Mouse (Mus musculus): Measurements from ENCODE around the gene Phb2.
A peak's percentile ranks its signal among the peaks of the same experiment; 100 is the strongest.
"Not testable (repeated sequence)": the region's sequence is repeated elsewhere in the genome, so short reads cannot be mapped to it uniquely, and the experiment has no call there.

The Phb2 gene

DNA sequence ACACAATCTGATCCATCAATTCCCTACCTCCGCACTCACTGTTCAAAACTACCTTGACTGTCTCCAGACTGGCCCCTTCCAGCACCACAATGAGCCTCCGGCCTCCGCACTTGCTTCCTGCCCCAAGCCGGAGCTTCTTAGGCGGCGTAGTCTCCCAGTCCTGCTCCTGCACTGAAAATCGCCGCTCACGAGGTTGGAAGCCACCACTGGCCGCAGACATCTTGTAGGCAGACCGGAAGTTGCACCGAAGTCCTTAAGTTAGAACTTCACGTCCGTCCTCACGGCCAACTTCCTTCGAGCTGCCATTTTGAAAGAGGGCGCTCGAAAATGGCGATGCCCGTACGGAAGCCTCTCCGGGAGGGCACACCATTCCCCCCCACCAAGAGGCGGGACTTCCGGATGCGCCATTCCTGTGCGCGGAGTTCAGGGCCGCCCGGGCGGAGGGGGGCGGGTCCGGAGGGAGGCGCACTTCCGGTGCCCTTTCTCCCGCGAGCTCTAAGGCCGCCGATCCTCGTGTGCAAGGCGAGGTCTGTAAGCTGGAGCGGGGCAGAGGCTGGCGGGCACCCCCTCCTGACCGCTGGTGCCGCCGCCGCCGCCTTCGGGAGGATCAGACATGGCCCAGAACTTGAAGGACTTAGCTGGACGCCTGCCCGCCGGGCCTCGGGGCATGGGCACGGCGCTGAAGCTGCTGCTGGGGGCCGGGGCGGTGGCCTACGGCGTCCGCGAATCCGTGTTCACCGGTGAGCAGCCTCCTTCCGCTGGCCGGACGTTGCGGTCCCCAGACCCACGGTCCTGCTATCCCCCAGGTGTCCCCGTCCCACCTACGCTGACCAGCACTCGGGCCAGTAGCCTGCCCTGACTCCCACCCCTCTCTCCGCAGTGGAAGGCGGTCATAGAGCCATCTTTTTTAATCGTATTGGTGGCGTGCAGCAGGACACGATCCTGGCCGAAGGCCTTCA, at the start of gene Phb2, which contains the start of gene Emg1:
Gene Phb2 (plus strand): TSS at position 513 of the 959 bp plus-strand sequence.
Gene Emg1 (minus strand): TSS at position 355 of the 959 bp plus-strand sequence.
- DNase-seq, result peak; percentile 98

DNA sequence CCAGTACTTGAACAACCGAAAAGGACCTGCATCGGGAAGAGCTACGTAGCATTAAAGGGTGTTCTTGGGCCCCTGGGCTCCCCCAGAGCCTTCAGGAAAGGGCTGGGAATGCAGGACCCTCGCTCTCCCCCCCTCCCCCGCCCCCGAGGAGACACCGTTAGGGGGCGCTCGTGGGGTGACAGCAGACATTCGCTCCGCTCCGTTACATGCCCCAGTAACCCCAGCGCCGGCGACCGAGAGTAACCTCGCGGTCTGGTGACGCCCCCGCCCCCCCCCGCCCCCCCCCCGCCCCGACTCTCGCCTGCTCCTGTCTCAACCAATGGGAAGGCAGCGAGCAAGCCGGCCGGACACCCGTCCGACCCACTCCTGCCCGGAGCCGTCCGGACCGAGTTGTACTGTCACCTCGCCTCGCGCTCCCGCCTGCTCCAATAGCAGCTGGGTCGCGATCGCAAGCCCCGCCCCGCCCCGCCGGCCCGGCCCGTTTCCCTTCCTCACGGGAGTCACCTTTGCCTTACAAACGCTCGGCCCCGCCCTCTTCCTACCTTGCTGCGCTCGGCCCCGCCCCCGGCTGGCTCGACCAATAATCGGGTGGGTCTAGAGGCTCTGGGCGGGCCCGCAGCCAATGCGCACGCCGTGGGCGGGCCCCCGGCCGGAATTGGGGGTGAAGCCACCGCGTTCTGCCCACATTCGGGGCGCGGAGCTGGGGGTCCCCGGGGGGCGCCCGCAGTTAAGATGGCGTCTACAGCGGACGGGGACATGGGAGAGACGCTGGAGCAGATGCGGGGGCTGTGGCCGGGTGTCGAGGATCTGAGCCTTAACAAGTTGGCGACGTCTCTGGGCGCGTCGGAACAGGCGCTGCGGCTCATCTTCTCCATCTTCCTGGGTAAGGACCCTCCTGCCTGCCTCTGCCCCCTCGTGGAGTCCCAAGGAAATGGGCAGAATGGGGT, 49.4 kb upstream of the Phb2 start, which contains the start of gene Lpcat3:
Gene Lpcat3 (plus strand): TSS at position 551 of the 947 bp plus-strand sequence.
- peak; percentile 97 for DNase-seq

DNA sequence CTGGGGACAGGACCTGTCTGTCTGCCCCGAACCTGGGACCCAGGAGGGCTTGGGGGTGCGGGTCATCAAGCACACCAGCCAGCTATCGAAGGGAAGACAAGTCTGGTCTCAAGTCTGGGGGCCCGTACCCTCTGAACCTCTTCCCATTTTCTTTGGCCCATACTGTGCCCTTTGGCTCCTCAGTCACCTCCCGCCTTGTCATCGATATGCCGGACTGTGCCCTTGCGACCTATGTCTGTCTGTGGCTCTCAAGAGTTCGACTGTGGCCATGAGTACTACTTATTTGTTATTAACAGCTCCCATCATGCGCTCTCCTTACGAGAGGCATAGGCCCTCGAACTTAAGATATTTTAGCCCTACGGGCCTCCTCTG, 48.7 kb upstream of the Phb2 start:
- DNase-seq, result no peak

DNA sequence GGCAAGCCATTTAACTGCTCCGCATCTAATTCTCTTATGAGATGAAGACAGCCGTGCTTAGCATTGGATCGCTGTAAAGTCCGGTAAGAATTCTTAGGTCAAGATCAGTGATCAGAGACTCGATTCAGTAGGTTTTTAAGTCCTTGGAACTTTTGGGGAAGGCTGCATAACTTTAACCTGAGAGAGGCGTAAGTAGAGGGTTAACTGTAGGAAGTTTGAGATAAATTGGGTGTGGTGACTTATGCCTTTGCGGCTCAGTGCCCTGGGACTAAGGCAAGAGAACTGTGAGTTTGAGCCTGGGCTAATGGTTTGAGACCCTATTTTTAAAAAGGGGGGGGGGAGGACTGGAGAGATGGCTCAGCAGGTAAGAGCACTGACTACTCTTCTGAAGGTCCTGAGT, 47.9 kb upstream of the Phb2 start:
- DNase-seq, result no peak

DNA sequence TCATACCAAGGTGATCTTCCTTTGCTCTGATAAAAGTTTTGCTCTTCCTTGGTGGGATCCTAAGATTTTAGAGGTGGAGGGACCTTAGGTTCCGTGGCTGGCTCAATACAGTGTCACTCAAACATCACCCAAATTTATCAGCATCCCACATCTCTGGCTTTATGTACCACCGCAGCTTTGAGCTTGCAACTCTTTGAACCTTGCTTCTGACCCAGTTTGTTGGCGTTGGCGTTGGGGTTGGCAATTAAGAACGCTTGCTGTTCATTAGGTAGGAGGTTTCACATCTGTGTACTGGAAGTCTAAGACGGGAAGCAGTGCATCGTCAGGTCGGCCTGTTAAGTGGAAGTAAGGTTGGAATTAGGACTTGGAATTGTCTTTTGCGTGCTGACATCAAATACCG, 47.1 kb upstream of the Phb2 start:
- no peak for DNase-seq

DNA sequence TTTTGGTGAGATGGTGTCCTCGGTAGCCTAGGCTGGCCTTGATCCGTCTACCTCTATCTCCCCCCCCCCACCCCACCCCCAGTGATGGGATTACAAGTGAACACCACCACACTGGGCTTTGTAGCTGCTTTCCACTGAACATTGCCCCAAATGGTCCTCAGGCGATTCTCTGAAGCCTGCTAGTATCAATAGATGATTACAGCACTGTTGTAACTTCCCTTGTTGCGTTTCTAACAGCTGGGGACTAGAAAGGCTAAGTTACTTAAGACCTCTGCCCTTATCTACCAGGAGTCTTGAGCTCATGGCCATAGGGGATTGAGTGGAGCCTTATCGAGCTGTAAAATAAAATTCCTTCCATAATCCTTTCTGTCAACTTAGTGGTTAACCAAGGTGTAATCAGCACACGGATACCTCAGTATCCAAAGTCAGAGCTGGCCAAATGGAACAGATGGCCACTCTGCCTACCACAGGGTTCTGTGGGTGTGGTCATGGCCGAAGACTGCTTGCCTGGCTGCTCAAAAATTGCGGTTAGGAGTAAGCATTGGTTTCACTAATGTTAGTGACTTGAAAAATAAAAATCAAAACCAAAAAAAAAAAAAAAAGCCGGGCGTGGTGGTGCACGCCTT, 42.8 kb upstream of the Phb2 start:
- DNase-seq, result no peak

DNA sequence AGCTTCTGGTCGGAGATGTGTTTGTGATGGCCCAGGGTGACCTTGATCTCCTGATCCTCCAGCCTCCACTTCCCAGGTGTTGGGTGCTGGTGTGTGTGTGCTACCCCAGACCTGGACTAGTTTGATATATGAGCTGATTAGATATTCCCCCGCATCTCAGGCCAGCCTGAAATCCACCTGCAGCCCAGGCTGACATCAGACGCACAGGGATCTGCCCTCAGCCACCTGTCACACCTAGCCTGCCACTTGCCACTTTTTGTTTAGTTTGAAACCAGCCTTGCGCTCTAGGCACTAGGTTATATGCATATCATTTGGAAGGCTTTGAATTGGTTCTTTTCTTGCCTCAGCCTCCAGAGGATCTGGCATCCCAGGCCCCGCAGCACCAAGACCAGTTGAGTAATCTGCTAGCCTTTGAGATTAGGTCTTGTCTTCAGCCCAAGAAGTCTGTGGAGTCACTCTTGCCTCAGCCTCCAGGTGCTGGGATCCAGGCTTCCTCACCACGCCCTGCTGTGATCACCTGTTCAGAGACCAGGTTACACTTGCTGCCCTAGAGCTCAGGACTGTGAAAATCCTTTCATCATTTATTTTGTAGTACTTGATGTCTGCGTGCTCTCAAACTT, 41.7 kb upstream of the Phb2 start:
- DNase-seq, result no peak

DNA sequence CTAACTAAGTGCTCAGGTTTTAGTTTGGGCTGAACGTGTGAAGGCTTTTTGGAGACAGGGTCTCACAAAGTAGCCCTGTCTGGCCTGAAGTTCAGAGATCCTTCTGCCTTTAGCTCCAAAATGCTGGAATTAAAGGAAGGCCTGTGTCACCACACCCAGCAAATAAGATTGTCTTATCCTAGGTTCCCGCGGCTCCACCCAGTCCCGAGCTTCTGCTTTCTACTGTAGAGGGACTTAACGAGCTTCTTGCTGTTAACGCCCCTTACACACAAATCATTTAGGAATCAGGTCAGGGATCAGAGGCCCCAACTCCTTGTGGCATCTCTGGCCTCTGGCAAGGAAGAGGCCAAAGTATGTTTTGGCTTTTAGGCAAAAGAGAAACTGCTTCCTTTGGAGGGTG, 40.0 kb upstream of the Phb2 start:
- no peak for DNase-seq

DNA sequence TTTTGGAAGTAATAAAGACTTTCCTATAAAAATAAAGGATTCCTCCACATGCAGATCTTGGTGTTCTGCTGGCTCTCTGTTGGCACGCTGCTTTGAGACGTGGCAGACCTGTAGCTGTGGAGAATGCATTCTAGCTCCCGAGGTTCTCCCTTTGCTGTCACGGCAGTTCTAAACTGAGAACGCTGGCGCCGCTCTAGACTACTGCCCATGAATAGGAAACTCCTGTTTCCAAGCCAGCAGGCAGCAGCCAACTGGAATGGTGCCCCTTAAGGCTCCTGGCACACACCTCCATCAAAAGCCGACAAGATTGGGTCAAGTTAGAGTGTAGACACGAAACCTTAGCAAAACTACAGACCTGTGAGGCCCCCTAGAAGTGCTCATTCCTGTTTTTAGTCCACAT, 38.5 kb upstream of the Phb2 start:
- DNase-seq, result peak; percentile 41

DNA sequence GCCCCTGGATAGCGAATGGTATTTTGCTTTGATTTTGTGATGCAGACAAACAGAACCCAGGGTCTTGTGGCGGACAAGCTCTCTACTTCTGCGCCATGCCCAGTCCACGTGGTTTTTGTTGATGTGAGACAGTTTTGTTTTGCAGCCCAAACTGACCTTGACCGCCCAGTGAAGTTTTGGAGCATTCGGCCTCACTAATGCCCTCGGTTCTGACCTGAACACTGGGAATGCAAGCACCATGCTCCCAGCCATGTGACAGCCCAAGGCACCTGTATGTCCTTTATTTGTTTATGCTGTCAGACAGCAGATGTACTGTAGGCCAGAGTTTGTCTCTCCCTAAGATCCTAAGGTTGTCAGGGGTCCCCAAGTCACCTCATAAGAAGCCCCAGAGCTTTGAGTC, 37.5 kb upstream of the Phb2 start:
- DNase-seq, result no peak

DNA sequence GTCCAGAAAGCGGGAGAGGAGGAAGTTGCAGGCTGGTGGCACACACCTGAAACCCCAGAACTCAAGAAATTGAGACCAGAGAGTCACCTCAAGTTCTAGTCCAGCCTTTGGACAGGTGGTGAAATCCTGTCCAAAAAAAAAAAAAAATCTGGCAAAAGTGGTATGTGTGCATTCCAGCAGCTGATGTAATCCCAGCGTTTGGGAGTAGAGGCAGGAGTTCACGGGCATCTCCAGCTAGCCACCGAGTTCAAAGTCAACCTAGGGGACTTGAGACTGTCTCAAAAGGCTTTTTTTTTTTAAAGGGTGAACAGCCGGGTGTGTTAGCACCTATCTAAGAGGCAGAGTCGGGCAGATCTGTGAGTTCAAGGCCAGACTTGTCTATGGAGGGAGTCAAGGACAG, 36.0 kb upstream of the Phb2 start:
- DNase-seq, result no peak

DNA sequence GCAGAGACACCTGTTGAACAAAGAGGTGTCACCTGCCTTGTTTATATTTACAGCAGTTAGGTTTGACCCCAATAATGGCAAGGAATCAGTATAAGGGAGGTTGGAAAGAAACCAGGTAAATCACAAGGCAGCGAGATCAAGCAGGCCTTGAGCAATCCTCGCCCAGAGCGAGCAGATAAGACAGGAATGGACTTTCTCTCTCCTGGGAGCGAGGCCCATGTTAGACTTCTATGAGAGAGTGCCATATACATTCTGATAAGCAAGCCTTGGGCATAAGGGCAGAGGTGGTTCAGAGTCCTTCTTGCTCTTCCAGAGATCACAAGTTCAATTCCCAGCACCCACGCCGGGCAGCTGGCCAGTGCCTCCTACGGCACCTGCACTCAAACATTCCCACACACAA, 33.4 kb upstream of the Phb2 start:
- DNase-seq, result no peak

DNA sequence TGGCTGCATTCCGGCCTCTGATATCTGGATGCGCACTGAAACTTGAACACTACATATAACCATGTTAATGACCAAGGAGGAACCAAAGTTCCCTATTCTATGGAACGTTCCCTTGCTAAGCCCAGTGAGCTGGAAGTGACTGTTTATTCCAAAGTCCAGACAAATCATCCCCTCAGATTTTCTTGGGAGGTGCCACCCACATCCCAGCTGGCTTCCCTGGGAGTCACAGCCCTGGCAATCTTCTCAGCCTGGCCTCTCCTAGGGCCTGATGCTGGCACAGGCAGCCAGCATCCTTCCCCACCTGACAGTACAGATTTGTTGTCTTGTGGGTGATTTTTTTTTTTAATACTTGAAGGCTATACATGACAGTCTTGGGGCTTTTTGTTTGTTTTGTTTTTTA, 32.6 kb upstream of the Phb2 start:
- DNase-seq, result no peak

DNA sequence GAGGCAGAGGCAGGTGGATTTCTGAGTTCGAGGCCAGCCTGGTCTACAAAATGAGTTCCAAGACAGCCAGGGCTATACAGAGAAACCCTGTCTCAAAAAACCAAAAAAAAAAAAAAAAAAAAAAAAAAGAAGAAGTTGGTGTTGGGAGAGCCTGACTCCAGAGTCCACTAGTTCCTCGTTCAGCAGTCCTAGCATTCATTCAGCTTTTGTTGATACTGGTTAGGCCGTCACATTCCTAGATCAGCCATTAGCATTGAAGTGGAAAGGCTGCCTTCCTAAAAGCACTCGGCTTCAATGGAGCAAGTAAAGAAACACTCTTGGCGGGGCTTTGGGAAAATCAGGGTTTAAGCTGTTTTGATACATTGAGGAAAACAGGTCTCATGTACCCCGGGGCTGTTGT, 29.8 kb upstream of the Phb2 start:
- not testable (repeated sequence) for DNase-seq

DNA sequence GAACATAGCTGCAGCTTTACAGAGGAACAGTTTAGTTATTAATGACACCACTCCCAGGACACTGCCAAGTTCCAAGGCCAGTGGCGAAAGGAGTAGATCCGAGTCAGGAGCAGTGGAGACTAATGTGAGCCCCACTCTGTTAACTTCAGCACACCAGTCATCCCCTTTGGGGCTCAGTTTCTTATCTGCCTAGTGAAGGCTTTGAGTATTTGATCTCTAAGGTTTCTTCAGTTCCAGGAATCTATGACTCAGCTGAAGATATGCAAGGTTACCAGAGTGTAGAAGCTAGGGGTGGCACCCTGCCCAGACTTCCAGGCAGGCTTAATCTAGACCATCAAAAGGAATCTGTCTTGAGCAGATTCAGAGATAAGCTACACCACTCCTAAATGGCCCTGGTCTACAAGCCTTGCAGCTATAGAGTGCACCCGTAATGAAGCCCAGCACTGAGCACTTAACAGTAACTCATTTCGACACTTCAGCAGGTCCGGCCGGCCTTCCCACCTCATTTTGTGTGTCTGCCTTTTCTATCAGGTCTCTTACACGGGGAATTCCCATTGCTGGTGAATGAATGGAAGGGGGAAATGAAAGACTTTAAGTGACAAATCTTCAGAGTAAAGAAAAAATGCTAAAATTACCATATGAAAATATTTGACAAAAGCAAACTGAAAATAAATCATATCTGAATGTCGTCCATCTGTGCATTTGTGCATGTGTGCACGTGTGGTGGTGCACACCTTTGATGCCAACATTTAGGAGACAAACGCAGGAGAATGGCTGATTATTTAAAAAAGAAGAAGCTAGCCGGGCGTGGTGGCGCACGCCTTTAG, 28.3 kb upstream of the Phb2 start:
- no peak for DNase-seq

DNA sequence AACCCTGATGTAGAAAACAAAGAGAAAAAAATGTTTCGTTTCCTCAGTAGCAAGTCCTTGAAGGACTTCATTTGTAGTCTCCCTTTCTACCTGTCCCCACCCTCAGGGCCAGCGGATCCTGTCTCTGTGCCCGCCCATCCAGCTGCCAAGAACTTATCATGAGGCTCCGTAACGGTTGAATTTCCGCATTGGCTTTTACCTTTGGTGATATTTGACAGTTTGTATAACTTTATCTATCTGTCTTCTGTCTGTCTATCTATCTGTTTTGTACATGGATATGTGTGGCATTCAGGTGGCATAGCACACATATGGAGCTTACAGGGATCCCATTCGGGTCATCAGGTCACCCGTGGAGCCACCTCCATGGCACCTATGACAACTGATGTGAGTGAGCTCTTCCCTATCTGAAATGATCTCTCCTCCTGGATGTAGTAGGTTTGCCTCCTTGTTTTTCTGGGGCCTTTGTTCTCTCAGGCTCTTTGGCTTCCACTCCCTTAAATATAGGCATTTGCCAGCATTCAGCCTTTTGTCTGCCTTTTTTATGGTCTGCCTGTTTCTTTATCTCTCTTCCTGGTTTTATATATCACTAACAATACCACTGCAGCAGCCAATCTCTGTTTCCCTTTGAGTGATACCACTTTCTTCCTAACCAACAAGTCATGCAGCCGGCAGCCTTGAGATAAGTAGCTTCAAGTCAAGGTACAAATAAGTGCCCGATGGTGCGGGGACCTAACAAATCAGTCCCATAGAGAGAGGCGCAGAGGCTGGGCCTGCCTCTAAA, 26.3 kb upstream of the Phb2 start:
- no peak for DNase-seq

DNA sequence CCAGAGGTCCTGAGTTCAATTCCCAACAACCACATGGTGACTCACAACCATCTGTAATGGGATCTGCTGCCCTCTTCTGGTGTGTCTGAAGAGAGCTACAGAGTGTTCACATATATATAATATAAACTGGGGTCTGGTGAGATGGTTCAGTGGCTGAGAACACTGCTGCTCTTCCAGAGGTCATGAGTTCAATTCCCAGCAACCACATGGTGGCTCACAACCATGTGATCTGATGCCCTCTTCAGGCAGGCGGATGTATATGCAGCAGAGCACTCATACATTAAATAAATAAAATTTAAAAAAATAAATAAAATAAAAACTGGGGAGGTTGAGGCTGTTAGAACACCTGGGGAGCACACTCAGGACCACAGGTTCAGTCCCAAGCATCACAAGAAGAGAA, 25.5 kb upstream of the Phb2 start:
- not testable (repeated sequence) for DNase-seq

DNA sequence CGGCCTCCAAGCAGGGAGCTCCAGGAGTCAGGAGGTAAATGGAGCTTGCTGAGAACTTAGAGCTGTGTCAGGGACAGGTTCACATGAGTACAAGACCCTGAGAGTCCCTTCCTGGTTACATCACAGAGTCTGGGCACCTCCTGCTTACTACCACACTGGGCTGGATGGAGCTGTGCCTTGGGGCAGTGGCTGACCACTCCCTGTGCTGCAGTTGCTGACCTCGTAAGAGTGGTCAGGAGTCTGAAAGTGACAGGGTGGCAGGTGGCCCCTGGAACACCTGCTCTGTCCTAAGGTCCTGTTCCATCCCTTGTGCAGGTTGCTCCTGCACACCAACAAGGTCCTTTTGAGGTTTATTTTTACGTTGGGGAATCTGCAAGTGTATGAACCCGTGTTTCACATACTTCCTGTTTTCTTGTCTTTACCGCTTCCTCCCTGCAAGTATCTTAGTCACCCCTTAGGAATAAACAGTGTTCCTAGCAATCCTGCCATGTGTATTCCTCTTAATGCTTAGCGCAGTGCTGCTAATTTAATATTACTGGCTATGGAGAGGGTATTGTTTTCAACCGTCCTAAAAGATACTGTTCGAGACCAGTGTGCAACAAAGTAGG, 23.9 kb upstream of the Phb2 start:
- no peak for DNase-seq

DNA sequence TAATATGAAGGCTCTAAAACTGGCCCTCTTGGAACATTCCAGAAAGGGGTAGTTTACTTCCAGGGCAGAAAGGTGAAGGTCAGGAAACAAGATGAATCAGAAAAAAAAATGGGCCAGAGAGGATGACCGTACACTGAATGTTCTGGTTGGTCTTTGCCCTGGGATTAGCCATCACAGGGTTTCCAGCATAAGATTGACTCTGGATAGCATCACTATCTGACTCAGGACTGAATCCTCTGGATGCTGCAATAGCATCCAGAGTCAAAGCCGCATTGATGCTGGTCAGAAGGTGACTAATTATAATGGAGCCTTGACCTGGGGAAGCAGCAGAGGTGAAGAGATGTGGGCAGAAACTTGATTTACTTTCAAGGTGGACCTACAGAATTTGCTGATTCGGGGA, 23.1 kb upstream of the Phb2 start:
- DNase-seq, result no peak

DNA sequence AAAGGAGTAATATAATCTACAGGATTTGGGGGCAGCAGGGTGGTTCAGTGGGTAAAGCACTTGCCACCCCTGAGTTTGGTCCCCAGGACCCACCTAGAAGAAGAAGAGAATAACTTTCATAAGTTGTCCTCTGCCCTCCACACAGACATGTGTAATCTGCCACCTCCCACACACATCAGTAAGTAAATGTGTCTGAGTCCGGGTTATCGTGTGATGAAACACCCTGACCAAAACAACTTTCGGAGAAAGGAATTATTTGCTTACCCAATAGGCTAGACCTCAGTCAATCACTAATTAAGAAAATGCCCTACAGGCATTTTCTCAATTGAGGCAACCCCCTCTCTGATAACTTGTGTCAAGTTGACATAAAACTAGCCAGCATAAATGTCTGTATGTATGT, 21.6 kb upstream of the Phb2 start:
- no peak for DNase-seq

All from right cerebral cortex, postnatal 25 days (tissue).